Mouse (Mus musculus) limb, embryonic 14.5 days (tissue): ENCODE measurements around the gene Gm37240. TPM values are rescaled to one million over a fixed set of nuclear protein-coding genes. Genes with fewer than 3 reads are reported as not detected.

Source experiments
- ATAC-seq: fragments of 200-750 bp; cut with Nextera tagmentation; 2 replicates; pipeline ENCODE4 v1.8.0; 2017; ENCODE audit warnings: low read depth, moderate number of reproducible peaks, moderate TSS enrichment; ENCODE audit not compliant: low FRiP score
- DNase-seq: peaks from one replicate; pipeline ENCODE4 v3.0.0-alpha.2; 2015; ENCODE audit warnings: low spot score
- H3K27ac ChIP-seq: fragments of 300-500 bp; sonication (generic); replicated peaks from 2 replicates; pipeline ENCODE4 v1.5.1; 2014; ENCODE audit warnings: low read depth, mild to moderate bottlenecking, low read length, moderate library complexity, mixed read lengths
- H3K27me3 ChIP-seq: fragments of 300-500 bp; sonication (generic); 2 replicates; pipeline ENCODE4 v1.6.1; 2014; ENCODE audit warnings: low read length, mixed read lengths; ENCODE audit not compliant: control insufficient read depth, insufficient read depth
- H3K36me3 ChIP-seq: fragments of 300-500 bp; sonication (generic); 2 replicates; pipeline ENCODE4 v1.6.1; 2014; ENCODE audit warnings: mild to moderate bottlenecking, low read length, moderate library complexity, mixed read lengths; ENCODE audit not compliant: control insufficient read depth, insufficient read depth
- H3K4me1 ChIP-seq: fragments of 300-500 bp; sonication (generic); 2 replicates; pipeline ENCODE4 v1.6.1; 2014; ENCODE audit warnings: antibody characterized with exemption, low read length, mixed read lengths; ENCODE audit not compliant: control insufficient read depth, insufficient read depth
- H3K4me2 ChIP-seq: fragments of 300-500 bp; sonication (generic); replicated peaks from 2 replicates; pipeline ENCODE4 v1.6.1; 2014; ENCODE audit warnings: low read depth, mild to moderate bottlenecking, low read length, moderate library complexity; ENCODE audit not compliant: severe bottlenecking
- H3K4me3 ChIP-seq: fragments of 300-500 bp; sonication (generic); replicated peaks from 2 replicates; pipeline ENCODE4 v1.5.1; 2014; ENCODE audit warnings: low read length
- H3K9ac ChIP-seq: fragments of 300-500 bp; sonication (generic); 2 replicates; pipeline ENCODE4 v1.6.1; 2014; ENCODE audit warnings: mild to moderate bottlenecking, low read depth, low read length, moderate library complexity; ENCODE audit not compliant: severe bottlenecking
- H3K9me3 ChIP-seq: fragments of 300-500 bp; sonication (generic); 2 replicates; pipeline ENCODE4 v1.6.1; 2016; ENCODE audit warnings: low read length; ENCODE audit not compliant: control insufficient read depth
- POLR2A ChIP-seq: fragments of 200-500 bp; IDR thresholded peaks from 2 replicates; pipeline ENCODE4 v1.8.0; 2012; ENCODE audit warnings: inconsistent platforms, mild to moderate bottlenecking, moderate library complexity, borderline replicate concordance; ENCODE audit not compliant: insufficient read depth, insufficient read length; ENCODE audit errors: extremely low read depth
- WGBS: fragments of 180-500 bp; shearing (Covaris S2); extraction: QIAGEN DNeasy Blood & Tissue Kit; methylation state at CpG from one replicate; pipeline ENCODE4 v1.1.7; 2014; 5-methylcytosine and 5-hydroxymethylcytosine counted together
- polyA plus RNA-seq, 2 experiments: library from polyadenylated mRNA; depleted of rRNA in 1 of 2; stranded (reverse) in 1 of 2; unstranded in 1 of 2; fragments of >200 nt; fragmentation: Nextera tagmentation in 1 of 2; extraction: Ambion mirVana in 1 of 2; gene quantifications; 2 replicates each; pipeline versions ENCODE4 v1.2.1 to v1.2.3; 2012 to 2014

Gene Gm37240
- polyA plus RNA-seq, 2 experiments: 2.0 to 13.4 TPM

GRCm38 (mm10) chr3:85060153-85060552 is 827.2 kb downstream of the Gm37240 start:
- WGBS: 88% methylated on average over 7 of the region's 7 CpGs
- Histone ChIP-seq H3K4me2 (no peak overlapping the region), H3K36me3 (no peaks in the 10 kb centered on the region), H3K27ac (no peak overlapping the region), H3K4me3 (no peak overlapping the region), H3K9ac (no peak overlapping the region), H3K9me3 (no peaks in the 10 kb centered on the region), H3K4me1 (no peaks in the 10 kb centered on the region), H3K27me3 (no peaks in the 10 kb centered on the region)
- no peak for TF ChIP-seq POLR2A
- ATAC-seq: no peak
- no peak for DNase-seq

GRCm38 (mm10) chr3:85057245-85057644 is 830.1 kb downstream of the Gm37240 start:
- H3K9me3 ChIP-seq: no peaks in the 10 kb centered on the region
- no peak for DNase-seq
- 57% methylated on average over 6 of the region's 6 CpGs for WGBS
- no peak overlapping the region for H3K9ac ChIP-seq
- H3K4me2 ChIP-seq: no peak overlapping the region
- H3K27me3 ChIP-seq: no peaks in the 10 kb centered on the region
- H3K4me3 ChIP-seq: no peak overlapping the region
- H3K36me3 ChIP-seq: no peaks in the 10 kb centered on the region
- H3K27ac ChIP-seq: no peak overlapping the region
- no peaks in the 10 kb centered on the region for H3K4me1 ChIP-seq
- no peak for TF ChIP-seq POLR2A
- ATAC-seq: no peak

- no peaks in the 10 kb centered on the region for H3K27me3 ChIP-seq
- ATAC-seq: no peak
- no peaks in the 10 kb centered on the region for H3K9me3 ChIP-seq
- WGBS: 69% methylated on average over 4 of the region's 4 CpGs
- H3K27ac ChIP-seq: no peak overlapping the region
- no peaks in the 10 kb centered on the region for H3K4me1 ChIP-seq
- TF ChIP-seq POLR2A: no peak
- H3K9ac ChIP-seq: no peak overlapping the region
- H3K4me2 ChIP-seq: no peak overlapping the region
- H3K4me3 ChIP-seq: no peak overlapping the region
- no peaks in the 10 kb centered on the region for H3K36me3 ChIP-seq
- DNase-seq: no peak
Observed at GRCm38 (mm10) chr3:85053526-85053925, 833.8 kb downstream of the Gm37240 start.

- no peaks in the 10 kb centered on the region for H3K27me3 ChIP-seq
- H3K4me2 ChIP-seq: no peak overlapping the region
- no peaks in the 10 kb centered on the region for H3K36me3 ChIP-seq
- WGBS: 76% methylated on average over 1 of the region's 1 CpGs
- H3K9me3 ChIP-seq: no peaks in the 10 kb centered on the region
- no peak for ATAC-seq
- H3K4me1 ChIP-seq: no peaks in the 10 kb centered on the region
- no peak for DNase-seq
- H3K9ac ChIP-seq: no peak overlapping the region
- H3K27ac ChIP-seq: no peak overlapping the region
- H3K4me3 ChIP-seq: no peak overlapping the region
- no peak for TF ChIP-seq POLR2A
Observed at GRCm38 (mm10) chr3:85052196-85052595, 835.1 kb downstream of the Gm37240 start.

- ATAC-seq (no peak), DNase-seq (no peak)
- WGBS: 89% methylated on average over 5 of the region's 5 CpGs
- H3K4me1 ChIP-seq: no peaks in the 10 kb centered on the region
- H3K36me3 ChIP-seq: no peaks in the 10 kb centered on the region
- H3K9me3 ChIP-seq: no peaks in the 10 kb centered on the region
- H3K4me3 ChIP-seq: no peak overlapping the region
- H3K4me2 ChIP-seq: no peak overlapping the region
- no peak for TF ChIP-seq POLR2A
- no peak overlapping the region for H3K9ac ChIP-seq
- no peak overlapping the region for H3K27ac ChIP-seq
- no peaks in the 10 kb centered on the region for H3K27me3 ChIP-seq
Observed at GRCm38 (mm10) chr3:85048569-85048968, 838.7 kb downstream of the Gm37240 start.

- Histone ChIP-seq H3K4me1 (no peaks in the 10 kb centered on the region), H3K36me3 (no peaks in the 10 kb centered on the region), H3K27me3 (no peaks in the 10 kb centered on the region), H3K9ac (no peak overlapping the region), H3K9me3 (no peaks in the 10 kb centered on the region), H3K27ac (no peak overlapping the region), H3K4me3 (no peak overlapping the region), H3K4me2 (no peak overlapping the region)
- WGBS: 96% methylated on average over 8 of the region's 8 CpGs
- DNase-seq (no peak), ATAC-seq (no peak)
- TF ChIP-seq POLR2A: no peak
Observed at GRCm38 (mm10) chr3:85043679-85044218, 843.6 kb downstream of the Gm37240 start.
